Mouse (Mus musculus): Measurements from ENCODE around the gene Psmd9. TPM values are rescaled to one million over a fixed set of nuclear protein-coding genes. Genes with fewer than 3 reads are reported as not detected.

Gene Psmd9
- total RNA-seq, 2 experiments from 2014 or later, result 26.1 to 28.4 TPM

- DNase-seq (ENCODE audit: extremely low spot score in 1 of 2, low spot score in 1 of 2), result no peak
Measured at GRCm38 (mm10) chr5:123288079-123288478, 118.9 kb downstream of the Psmd9 start.

- no peak for DNase-seq (ENCODE audit: extremely low spot score in 1 of 2, low spot score in 1 of 2)
Measured at GRCm38 (mm10) chr5:123294653-123295052, 125.4 kb downstream of the Psmd9 start.

- DNase-seq (ENCODE audit: extremely low spot score in 1 of 2, low spot score in 1 of 2), result no peak
Measured at GRCm38 (mm10) chr5:123296224-123296806, 127.1 kb downstream of the Psmd9 start.

GRCm38 (mm10) chr5:123296972-123297754 lies 128.0 kb downstream of the Psmd9 start:
- DNase-seq (ENCODE audit: extremely low spot score in 1 of 2, low spot score in 1 of 2), result no peak

- no peak for DNase-seq (ENCODE audit: extremely low spot score in 1 of 2, low spot score in 1 of 2)
Measured at GRCm38 (mm10) chr5:123297830-123298229, 128.6 kb downstream of the Psmd9 start.

GRCm38 (mm10) chr5:123298526-123298925 lies 129.3 kb downstream of the Psmd9 start:
- no peak for DNase-seq (ENCODE audit: extremely low spot score in 1 of 2, low spot score in 1 of 2)

Other genes with a start within 250 kb of the Psmd9 start
- 10 to 100 TPM; 36.9 to 38.4 TPM for gene Kdm2b, start 179.6 kb upstream of the Psmd9 start, total RNA-seq (2021)
- gene Orai1, start 154.3 kb upstream of the Psmd9 start, total RNA-seq (2021), result 10 to 100 TPM; 11.0 to 11.7 TPM
- gene Morn3, start 122.4 kb upstream of the Psmd9 start, total RNA-seq (2021), result 1 to 10 TPM in 1 of 2 experiments, not detected in 1; 1.5 TPM
- gene Tmem120b, start 101.0 kb upstream of the Psmd9 start, total RNA-seq (2021), result 10 to 100 TPM; 13.8 to 18.4 TPM
- gene Rhof, start 36.7 kb upstream of the Psmd9 start, total RNA-seq (2021), result 10 to 100 TPM; 47.2 to 48.7 TPM
- gene Setd1b, start 27.2 kb upstream of the Psmd9 start, total RNA-seq (2021), result 10 to 100 TPM; 26.1 to 36.5 TPM
- gene Hpd, start 13.3 kb downstream of the Psmd9 start, total RNA-seq (2021), result not detected
- 1 to 10 TPM; 2.8 to 3.2 TPM for gene Wdr66, start 82.7 kb downstream of the Psmd9 start, total RNA-seq (2021)
- gene Bcl7a, start 174.4 kb downstream of the Psmd9 start, total RNA-seq (2021), result 10 to 100 TPM; 68.7 to 70.3 TPM
- gene Mlxip, start 225.4 kb downstream of the Psmd9 start, total RNA-seq (2021), result 10 to 100 TPM; 16.6 to 21.6 TPM

Data from layer of hippocampus, postnatal 25 days (tissue).